Mouse (Mus musculus) sigmoid colon, adult 10 weeks (tissue): ENCODE measurements around the gene Hspb9. TPM values are rescaled to one million over a fixed set of nuclear protein-coding genes. Genes with fewer than 3 reads are reported as not detected.

Experiments
- polyA plus RNA-seq: library from polyadenylated mRNA; stranded (reverse); fragments of 350-450 nt; fragmentation: Illumina TruSeq; extraction: RNeasy Lipid Tissue Mini Kit (QIAGEN cat#74804); gene quantifications from one replicate; pipeline ENCODE4 v1.2.3, GENCODE M21; 2014; ENCODE audit warnings: low read depth, low replicate concordance

Gene Hspb9
- polyA plus RNA-seq, result not detected

DNA sequence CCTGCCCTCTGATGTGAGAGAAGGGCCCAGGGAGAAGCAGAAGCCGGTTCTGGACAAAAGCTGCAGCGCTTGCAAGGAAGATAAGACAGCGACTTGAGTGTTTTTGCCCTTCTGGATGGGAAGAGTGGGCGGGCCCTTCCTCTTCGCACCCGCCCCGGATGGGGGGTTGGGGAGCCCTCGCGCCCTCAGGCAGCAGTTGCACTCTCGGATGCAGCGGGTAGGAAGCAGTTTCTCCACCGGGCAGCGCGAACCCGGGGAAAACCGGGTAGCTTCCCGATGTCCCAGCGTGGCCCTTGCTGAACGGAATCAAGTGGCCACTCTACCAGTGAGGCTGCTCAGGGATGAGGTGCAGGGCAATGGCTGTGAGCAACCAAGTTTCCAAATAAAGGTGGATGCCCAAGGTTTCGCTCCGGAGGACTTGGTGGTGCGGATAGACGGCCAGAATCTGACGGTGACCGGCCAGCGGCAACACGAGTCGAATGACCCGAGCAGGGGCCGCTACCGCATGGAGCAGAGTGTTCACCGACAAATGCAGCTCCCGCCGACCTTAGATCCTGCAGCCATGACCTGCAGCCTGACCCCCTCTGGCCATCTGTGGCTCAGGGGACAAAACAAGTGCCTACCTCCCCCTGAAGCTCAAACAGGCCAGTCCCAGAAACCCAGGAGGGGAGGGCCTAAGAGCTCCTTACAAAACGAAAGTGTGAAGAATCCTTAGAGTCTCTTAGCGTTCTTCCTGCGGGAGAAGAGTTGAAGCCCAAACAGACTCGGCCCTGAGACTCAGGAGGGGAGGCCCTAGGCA is at the start of gene Hspb9:
Hspb9 (plus strand) TSS at position 116 of the 799 bp plus-strand sequence.

GRCm38 (mm10) chr11:100692164-100692616 is 21.5 kb upstream of the Hspb9 start, which contains the start of gene Zfp385c:
Gene Zfp385c (minus strand): TSS chr11:100692455.

DNA sequence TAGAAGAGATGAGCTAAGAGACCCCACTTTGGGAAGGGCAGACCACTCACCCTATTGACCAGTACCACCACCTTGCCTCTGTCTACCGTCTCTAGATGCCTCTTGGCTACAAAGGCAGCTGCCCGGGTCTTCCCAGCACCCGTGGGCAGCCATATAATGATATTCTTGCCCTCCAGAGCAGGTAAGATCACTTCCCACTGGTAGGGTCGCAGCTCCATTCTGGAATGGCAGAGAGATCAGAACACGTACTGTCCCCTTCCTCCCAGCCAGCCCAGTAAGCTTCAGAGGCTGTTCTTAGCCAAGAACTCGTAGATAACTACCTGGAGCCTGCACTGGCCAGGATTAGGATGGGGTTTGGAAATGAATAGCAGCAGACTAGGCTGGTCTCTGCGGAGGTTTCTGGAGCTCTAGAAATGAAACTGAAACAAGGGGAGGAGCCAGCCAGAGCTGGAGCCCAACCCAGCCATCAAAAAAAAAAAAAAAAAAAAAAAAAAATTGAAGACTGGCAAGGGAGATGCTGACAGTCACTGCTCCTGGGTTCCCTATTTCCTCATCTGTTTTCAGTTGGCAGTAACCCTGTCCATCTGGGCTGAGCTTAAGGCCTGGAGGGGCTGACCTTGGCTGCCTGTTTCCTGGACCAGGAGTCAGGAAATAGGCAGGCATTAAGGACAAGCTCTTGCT is 9.7 kb upstream of the Hspb9 start, which contains the start of gene Dhx58:
Dhx58 (minus strand) TSS at position 421 of the 681 bp plus-strand sequence.

GRCm38 (mm10) chr11:100711783-100712615 is 1.7 kb upstream of the Hspb9 start, which contains the start of gene Kat2a:
Gene Kat2a (minus strand): TSS chr11:100712465.

DNA sequence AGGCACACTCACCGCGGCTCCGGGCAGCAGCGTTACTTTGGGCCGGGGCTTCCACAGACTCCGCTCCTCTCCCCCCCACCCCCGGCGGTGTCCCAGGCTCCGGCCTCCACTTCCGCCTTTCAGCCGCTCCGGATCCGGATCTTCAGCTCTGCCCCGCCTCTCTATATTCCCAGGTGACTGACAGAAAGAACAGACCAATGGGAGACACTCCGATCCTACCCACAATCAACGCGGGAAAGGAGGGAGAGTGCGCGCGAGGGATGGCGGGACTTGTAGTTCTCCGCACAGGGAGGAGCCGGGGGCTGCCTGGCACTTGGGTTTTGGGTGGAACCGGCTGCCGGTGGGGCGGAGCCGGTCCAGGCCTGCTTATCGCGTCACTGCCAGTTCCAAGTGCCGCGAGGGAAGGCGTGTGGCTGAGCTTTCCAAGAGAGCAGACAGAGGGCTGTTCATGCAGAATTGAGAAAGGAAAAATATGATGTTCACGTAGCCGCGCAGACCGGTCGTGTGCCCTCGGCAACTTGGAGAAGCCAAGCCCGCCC is 24.5 kb downstream of the Hspb9 start, which contains the start of gene Rab5c:
Rab5c (minus strand) TSS at position 150 of the 539 bp plus-strand sequence.

GRCm38 (mm10) chr11:100759611-100760233 is 46.1 kb downstream of the Hspb9 start, which contains the start of gene Kcnh4:
Gene Kcnh4 (minus strand): TSS chr11:100759942.

GRCm38 (mm10) chr11:100762831-100763230 is 49.2 kb downstream of the Hspb9 start, which contains the start of gene Hcrt:
Gene Hcrt (minus strand): TSS chr11:100762931.

Other genes with a start within 250 kb of the Hspb9 start
- 5.7 TPM for gene Klhl11, start 241.1 kb upstream of the Hspb9 start, polyA plus RNA-seq
- gene Acly, start 185.8 kb upstream of the Hspb9 start, polyA plus RNA-seq, result 137 TPM
- gene Ttc25, start 168.2 kb upstream of the Hspb9 start, polyA plus RNA-seq, result 0.41 TPM
- 7.9 TPM for gene Cnp, start 138.9 kb upstream of the Hspb9 start, polyA plus RNA-seq
- 7.5 TPM for gene Nkiras2, start 94.6 kb upstream of the Hspb9 start, polyA plus RNA-seq
- 227 TPM for gene Dnajc7, start 93.7 kb upstream of the Hspb9 start, polyA plus RNA-seq
- not detected for gene Zfp385c, start 21.4 kb upstream of the Hspb9 start, polyA plus RNA-seq
- gene Dhx58, start 9.6 kb upstream of the Hspb9 start, polyA plus RNA-seq, result 4.0 TPM
- 1.7 TPM for gene Kat2a, start 1.4 kb upstream of the Hspb9 start, polyA plus RNA-seq
- 39.2 TPM for gene Rab5c, start 24.4 kb downstream of the Hspb9 start, polyA plus RNA-seq
- not detected for gene Kcnh4, start 46.1 kb downstream of the Hspb9 start, polyA plus RNA-seq
- not detected for gene Hcrt, start 49.1 kb downstream of the Hspb9 start, polyA plus RNA-seq
- gene Ghdc, start 57.1 kb downstream of the Hspb9 start, polyA plus RNA-seq, result 1.7 TPM
- 4.0 TPM for gene Stat5b, start 136.9 kb downstream of the Hspb9 start, polyA plus RNA-seq
- gene Stat5a, start 145.5 kb downstream of the Hspb9 start, polyA plus RNA-seq, result 1.9 TPM
- gene Stat3, start 225.7 kb downstream of the Hspb9 start, polyA plus RNA-seq, result 28.1 TPM